Comparison of ENCODE assay signal across 7 mouse cellular contexts in the genomic region with DNA sequence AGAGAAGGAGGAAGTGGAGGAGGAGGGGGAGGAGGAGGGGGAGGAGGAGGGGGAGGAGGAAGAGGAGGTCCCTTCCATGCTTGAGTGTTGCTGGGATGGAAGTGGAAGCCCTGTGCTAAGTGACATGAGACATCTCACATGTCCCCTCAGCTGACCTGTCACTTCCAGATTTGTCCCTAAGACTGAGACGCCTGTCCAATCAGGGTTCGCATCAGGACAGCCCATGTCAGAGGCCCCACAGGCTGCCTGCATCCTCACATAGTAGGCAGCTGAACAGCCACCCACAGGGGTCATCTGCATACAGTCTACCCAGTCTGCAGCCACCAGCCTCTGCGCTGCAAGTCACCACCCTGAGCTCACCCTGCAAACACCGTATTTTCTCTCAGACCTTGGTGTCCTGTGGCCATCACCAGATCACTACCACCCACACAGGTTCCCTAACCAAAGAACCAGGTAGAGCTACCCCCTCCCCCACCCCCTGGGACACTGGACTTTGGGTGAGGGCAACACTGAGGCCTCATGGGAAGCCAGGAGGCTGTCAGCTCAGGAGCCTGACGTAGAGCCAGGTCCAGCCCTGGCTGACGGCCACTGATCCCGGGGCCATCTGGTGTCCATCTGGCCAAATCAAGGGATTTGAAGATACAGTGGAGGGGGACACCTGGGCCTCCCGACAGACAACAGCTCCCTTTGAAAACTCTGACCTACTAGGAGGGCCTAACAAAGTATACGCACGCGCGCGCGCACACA. TPM values are rescaled to one million over a fixed set of nuclear protein-coding genes. Genes with fewer than 3 reads are reported as not detected.
DNase-seq lines count a peak whose midpoint lies in the region; ATAC-seq and TF ChIP-seq lines count a peak whose summit lies in the region.

No protein-coding gene starts in this region.

- no peaks in the 10 kb centered on the region for H3K27me3 ChIP-seq in midbrain, postnatal 0 days (ENCODE audit: insufficient read depth, low read length)
- H3K27me3 ChIP-seq in midbrain, embryonic 16.5 days (ENCODE audit: control insufficient read depth, insufficient read depth, low read depth, low read length) = no peaks in the 10 kb centered on the region
- no peaks in the 10 kb centered on the region for H3K27me3 ChIP-seq in limb, embryonic 11.5 days (ENCODE audit: control insufficient read depth, insufficient read depth, low read length)
- H3K27me3 ChIP-seq in splenic B cell, adult 2 months (ENCODE audit: control insufficient read depth, insufficient read depth, low read length, poor library complexity, severe bottlenecking) = no peaks in the 10 kb centered on the region

- no peaks in the 10 kb centered on the region for H3K4me1 ChIP-seq in midbrain, postnatal 0 days (ENCODE audit: insufficient read depth, low read length)
- peaks cover 2% of the 10 kb centered on the region; the same call in 1 of the 2 replicates for H3K4me1 ChIP-seq in midbrain, embryonic 16.5 days (ENCODE audit: control insufficient read depth, insufficient read depth, low read length)
- peaks cover 12% of the 10 kb centered on the region for H3K4me1 ChIP-seq in limb, embryonic 11.5 days (ENCODE audit: control insufficient read depth, insufficient read depth, low read length)

- no peak overlapping the region for H3K4me2 ChIP-seq in midbrain, postnatal 0 days (ENCODE audit: low read depth, low read length, poor library complexity, severe bottlenecking)
- no peak overlapping the region for H3K4me2 ChIP-seq in midbrain, embryonic 16.5 days (ENCODE audit: low read length)
- H3K4me2 ChIP-seq in limb, embryonic 11.5 days (ENCODE audit: low read depth, severe bottlenecking) = no peak overlapping the region

- no peak for ATAC-seq in midbrain, postnatal 0 days (ENCODE audit: low FRiP score)
- ATAC-seq in midbrain, embryonic 16.5 days = no peak
- ATAC-seq in limb, embryonic 11.5 days (ENCODE audit: insufficient number of reproducible peaks, low FRiP score, low TSS enrichment, low read depth) = no peak

- no peak overlapping the region for H3K9ac ChIP-seq in midbrain, postnatal 0 days (replicated peaks; ENCODE audit: low read length, poor library complexity, severe bottlenecking)
- H3K9ac ChIP-seq in midbrain, embryonic 16.5 days (ENCODE audit: low read depth, low read length) = no peak overlapping the region
- 0 out of 2 replicates have a peak overlapping the region, but pooled peaks have one; percentile 17 for H3K9ac ChIP-seq in limb, embryonic 11.5 days (ENCODE audit: low read length)

- H3K27ac ChIP-seq in midbrain, postnatal 0 days (ENCODE audit: low read depth, low read length) = no peak overlapping the region
- no peak overlapping the region for H3K27ac ChIP-seq in midbrain, embryonic 16.5 days (ENCODE audit: low read length)
- H3K27ac ChIP-seq in limb, embryonic 11.5 days (replicated peaks; ENCODE audit: low read depth, low read length) = 0 out of 2 replicates have a peak overlapping the region, but pooled peaks have one; percentile 18

- H3K36me3 ChIP-seq in midbrain, postnatal 0 days (ENCODE audit: insufficient read depth, low read length) = no peaks in the 10 kb centered on the region
- H3K36me3 ChIP-seq in midbrain, embryonic 16.5 days (ENCODE audit: control insufficient read depth, insufficient read depth, low read length) = no peaks in the 10 kb centered on the region
- no peaks in the 10 kb centered on the region for H3K36me3 ChIP-seq in limb, embryonic 11.5 days (ENCODE audit: control insufficient read depth, insufficient read depth, low read length)
- H3K36me3 ChIP-seq in splenic B cell, adult 2 months (ENCODE audit: control insufficient read depth, insufficient read depth, low read length, poor library complexity, severe bottlenecking) = no peaks in the 10 kb centered on the region

- no peaks in the 10 kb centered on the region for H3K9me3 ChIP-seq in midbrain, postnatal 0 days (ENCODE audit: low read length)
- H3K9me3 ChIP-seq in midbrain, embryonic 16.5 days (replicated peaks; ENCODE audit: control insufficient read depth, low read length, poor library complexity, severe bottlenecking) = no peaks in the 10 kb centered on the region
- H3K9me3 ChIP-seq in limb, embryonic 11.5 days (ENCODE audit: control insufficient read depth, low read length) = no peaks in the 10 kb centered on the region

- no peak overlapping the region for H3K4me3 ChIP-seq in midbrain, postnatal 0 days (ENCODE audit: low read depth, low read length)
- no peak overlapping the region for H3K4me3 ChIP-seq in midbrain, embryonic 16.5 days (ENCODE audit: low read depth, low read length)
- no peak overlapping the region for H3K4me3 ChIP-seq in limb, embryonic 11.5 days (ENCODE audit: low read depth, low read length)

- 66% methylated on average over 14 of the region's 14 CpGs for WGBS in midbrain, postnatal 0 days
- 71% methylated on average over 14 of the region's 14 CpGs for WGBS in midbrain, embryonic 16.5 days
- WGBS in limb, embryonic 11.5 days = 51% methylated on average over 14 of the region's 14 CpGs

- peak; percentile 75 for DNase-seq in midbrain, postnatal 0 days (ENCODE audit: low spot score)
- peak; percentile 49 to 89 for DNase-seq in cerebellum, postnatal 4 days (ENCODE audit: low spot score in 2 of 2)
- peak; percentile 46 for DNase-seq in limb, embryonic 11.5 days (ENCODE audit: low spot score)
- DNase-seq in splenic B cell, adult 2 months (ENCODE audit: low read depth, low spot score) = peak; percentile 70
- DNase-seq in ovary, postnatal 36 days (ENCODE audit: low spot score) = no peak
- no peak for DNase-seq in testis, postnatal 10 days (ENCODE audit: low spot score)

- no peak for TF ChIP-seq CTCF in midbrain, postnatal 0 days (IDR thresholded peaks at IDR 0.05)

RNA-seq across cellular contexts. Expression of a gene that starts 9.6 kb away (rescaled TPM):
- total RNA-seq in midbrain, postnatal 0 days (2014; rRNA removed) = 42.8 and 58.2 TPM in 2 replicates
- 27.1 and 29.4 TPM in 2 replicates for polyA plus RNA-seq in midbrain, postnatal 0 days (2015; fragmentation: Nextera tagmentation; extraction: Ambion mirVana)
- 29.2 and 30.9 TPM in 2 replicates for polyA plus RNA-seq in midbrain, embryonic 16.5 days (2015; fragmentation: Nextera tagmentation; extraction: Ambion mirVana)
- 9.5 and 10.0 TPM in 2 replicates for polyA plus RNA-seq in limb, embryonic 11.5 days (2014; fragmentation: Nextera tagmentation; extraction: Ambion mirVana)

RNA-seq across cellular contexts. Expression of a gene that starts 16.5 kb away (rescaled TPM):
- total RNA-seq in midbrain, postnatal 0 days (2014; rRNA removed) = 903 and 1,541 TPM in 2 replicates
- 889 and 977 TPM in 2 replicates for polyA plus RNA-seq in midbrain, postnatal 0 days (2015; fragmentation: Nextera tagmentation; extraction: Ambion mirVana)
- 641 and 649 TPM in 2 replicates for polyA plus RNA-seq in midbrain, embryonic 16.5 days (2015; fragmentation: Nextera tagmentation; extraction: Ambion mirVana)
- polyA plus RNA-seq in limb, embryonic 11.5 days (2014; fragmentation: Nextera tagmentation; extraction: Ambion mirVana) = 1,033 and 1,082 TPM in 2 replicates

RNA-seq across cellular contexts. Expression of a gene that starts 42.4 kb away (rescaled TPM):
- 3.8 and 4.4 TPM in 2 replicates for total RNA-seq in midbrain, postnatal 0 days (2014; rRNA removed)
- 2.0 and 3.2 TPM in 2 replicates for polyA plus RNA-seq in midbrain, postnatal 0 days (2015; fragmentation: Nextera tagmentation; extraction: Ambion mirVana)
- polyA plus RNA-seq in midbrain, embryonic 16.5 days (2015; fragmentation: Nextera tagmentation; extraction: Ambion mirVana) = 2.2 and 3.1 TPM in 2 replicates
- 0.20 TPM in 1 of 2 replicates, not detected in the other for polyA plus RNA-seq in limb, embryonic 11.5 days (2014; fragmentation: Nextera tagmentation; extraction: Ambion mirVana)

Comparison
In these comparisons a context has a peak if more than half of its experiments do, and no peak if none do; other contexts are left out.
1. DNase-seq: peak in midbrain, postnatal 0 days (single experiment), cerebellum, postnatal 4 days (2 of 2), limb, embryonic 11.5 days (single experiment) and splenic B cell, adult 2 months (single experiment); none in ovary, postnatal 36 days (single experiment) and testis, postnatal 10 days (single experiment).